Mouse (Mus musculus): ENCODE results near the gene Mycl. TPM values are rescaled to one million over a fixed set of nuclear protein-coding genes. Genes with fewer than 3 reads are reported as not detected.

Mycl gene
- total RNA-seq, 2 experiments from 2014 or later, result 35.0 to 39.2 TPM

Other genes starting within 250 kb of the Mycl start
- gene Ppt1, start 159.4 kb upstream of the Mycl start, total RNA-seq (2021), result 10 to 100 TPM; 74.2 to 77.4 TPM
- gene Cap1, start 109.6 kb upstream of the Mycl start, total RNA-seq (2021), result 100 to 1,000 TPM; 203 to 204 TPM
- gene Mfsd2a, start 34.5 kb upstream of the Mycl start, total RNA-seq (2021), result 10 to 100 TPM; 47.0 to 58.6 TPM
- gene Trit1, start 20.9 kb downstream of the Mycl start, total RNA-seq (2021), result 10 to 100 TPM; 21.4 to 26.6 TPM
- under 1 TPM; 0.26 to 0.54 TPM for gene Bmp8b, start 109.5 kb downstream of the Mycl start, total RNA-seq (2021)
- gene Oxct2b, start 120.6 kb downstream of the Mycl start, total RNA-seq (2021), result under 1 TPM in 1 of 2 experiments, not detected in 1; 0.53 TPM
- 10 to 100 TPM; 18.8 to 22.7 TPM for gene Ppie, start 144.3 kb downstream of the Mycl start, total RNA-seq (2021)
- gene Hpcal4, start 187.6 kb downstream of the Mycl start, total RNA-seq (2021), result 100 to 1,000 TPM; 234 to 238 TPM
- gene Nt5c1a, start 205.9 kb downstream of the Mycl start, total RNA-seq (2021), result 1 to 10 TPM; 8.2 to 8.6 TPM
- gene Heyl, start 237.9 kb downstream of the Mycl start, total RNA-seq (2021), result 1 to 10 TPM; 6.6 to 7.2 TPM